Mouse (Mus musculus) neutrophil, adult 65 days (primary cell): ENCODE data around the gene Gm8138. TPM values are rescaled to one million over a fixed set of nuclear protein-coding genes. Genes with fewer than 3 reads are reported as not detected.

ENCODE experiments used
- total RNA-seq: library from RNA; stranded (reverse); gene quantifications from 2 replicates; pipeline ENCODE4 v1.2.4, GENCODE M21; 2023

Gene Gm8138
- total RNA-seq = not detected in 2 replicates

DNA sequence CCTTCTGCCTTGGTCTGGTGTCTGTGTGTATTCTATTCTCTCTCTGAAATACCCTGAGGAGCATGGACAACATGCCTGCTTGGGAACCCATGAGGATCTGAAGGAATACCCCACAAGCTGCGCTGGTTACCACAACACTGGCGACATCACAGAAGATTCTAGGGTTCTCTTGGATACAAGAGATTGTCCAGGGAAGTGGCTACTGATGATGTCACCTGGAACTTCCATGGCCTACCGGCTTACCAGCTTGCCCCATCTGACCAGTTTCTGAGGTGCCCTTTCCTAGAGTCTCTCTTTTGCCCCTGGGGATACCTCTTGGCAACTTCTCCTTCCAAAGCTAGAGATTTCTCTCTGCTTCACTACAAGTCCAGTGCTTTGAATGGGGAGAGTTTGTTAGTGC, at the start of gene Gm8138:
Gene Gm8138, minus strand, starts transcription at position 101 of the 400 bp plus-strand sequence.

Other genes with a start within 250 kb of the Gm8138 start
- not detected in 2 replicates for gene Gm7233, start 236.5 kb downstream of the Gm8138 start, total RNA-seq
- gene Gm8122, start 181.0 kb downstream of the Gm8138 start, total RNA-seq = not detected in 2 replicates
- gene Gm8126, start 157.7 kb downstream of the Gm8138 start, total RNA-seq = not detected in 2 replicates
- not detected in 2 replicates for gene Gm9732, start 141.3 kb downstream of the Gm8138 start, total RNA-seq
- gene Gm8127, start 122.5 kb downstream of the Gm8138 start, total RNA-seq = not detected in 2 replicates
- gene 1700001F09Rik, start 68.5 kb downstream of the Gm8138 start, total RNA-seq = not detected in 2 replicates
- not detected in 2 replicates for gene Gm5799, start 127.2 kb upstream of the Gm8138 start, total RNA-seq
- not detected in 2 replicates for gene Gm17654, start 162.8 kb upstream of the Gm8138 start, total RNA-seq
- gene Gm10375, start 191.7 kb upstream of the Gm8138 start, total RNA-seq = not detected in 2 replicates